Mouse (Mus musculus) left cerebral cortex, postnatal 14 days (tissue): ENCODE measurements around the gene Pknox2. TPM values are rescaled to one million over a fixed set of nuclear protein-coding genes. Genes with fewer than 3 reads are reported as not detected.

Experiments used
- DNase-seq, 2 experiments: peaks; one replicate each; pipeline ENCODE4 v3.0.0; 2021 to 2022; ENCODE audit warnings: low spot score in 2 of 2, mixed read lengths in 1 of 2
- intact Hi-C: fragments of 180-260 bp; cut with DNase I; formaldehyde crosslinking; loops from one replicate; pipeline ENCODE4 v1.15.1; 2025
- total RNA-seq, 2 experiments: library from RNA; stranded (reverse); gene quantifications; 2 replicates each; pipeline ENCODE4 v1.2.3; 2021

Gene Pknox2
- total RNA-seq, 2 experiments from 2014 or later = 77.8 to 78.8 TPM

- DNase-seq = peak; percentile 96
- intact Hi-C loops = loop anchor here (2.0 to 5.0 kb wide), 4 partner anchors 54 to 262 kb away; no protein-coding TSS in a partner anchor
These were observed 176.6 kb downstream of the Pknox2 start for GRCm38 (mm10) chr9:36970651-36971050.

- DNase-seq = no peak
- intact Hi-C loops = loop anchor here (5.0 kb wide), 1 partner anchor 77 kb away; no protein-coding TSS in a partner anchor
These were observed 178.1 kb downstream of the Pknox2 start for GRCm38 (mm10) chr9:36969131-36969530.

GRCm38 (mm10) chr9:36968713-36969112 is 178.5 kb downstream of the Pknox2 start:
- intact Hi-C loops = loop anchor here (5.0 kb wide), 1 partner anchor 76 kb away; no protein-coding TSS in a partner anchor
- DNase-seq = peak in 1 of 2 experiments; percentile 57

- intact Hi-C loops = loop anchor here (5.0 kb wide), 1 partner anchor 76 kb away; no protein-coding TSS in a partner anchor
- DNase-seq = no peak
These were observed 179.0 kb downstream of the Pknox2 start for GRCm38 (mm10) chr9:36968236-36968635.

GRCm38 (mm10) chr9:36965720-36966119 is 181.5 kb downstream of the Pknox2 start:
- intact Hi-C loops = loop anchor here (5.0 kb wide), 1 partner anchor 73 kb away; no protein-coding TSS in a partner anchor
- DNase-seq = peak; percentile 77 to 84

- DNase-seq = no peak
- intact Hi-C loops = no loop called here
These were observed 183.0 kb downstream of the Pknox2 start for GRCm38 (mm10) chr9:36964230-36964629.

GRCm38 (mm10) chr9:36963512-36963911 is 183.7 kb downstream of the Pknox2 start:
- DNase-seq = no peak
- intact Hi-C loops = no loop called here

- intact Hi-C loops = no loop called here
- DNase-seq = no peak
These were observed 185.3 kb downstream of the Pknox2 start for GRCm38 (mm10) chr9:36961874-36962273.

GRCm38 (mm10) chr9:36961153-36961552 is 186.1 kb downstream of the Pknox2 start:
- no peak for DNase-seq
- intact Hi-C loops = no loop called here

- no peak for DNase-seq
- intact Hi-C loops = no loop called here
These were observed 196.1 kb downstream of the Pknox2 start for GRCm38 (mm10) chr9:36951133-36951484.

GRCm38 (mm10) chr9:36950271-36951132 is 196.7 kb downstream of the Pknox2 start:
- no peak for DNase-seq
- intact Hi-C loops = no loop called here

GRCm38 (mm10) chr9:36948181-36948580 is 199.0 kb downstream of the Pknox2 start:
- intact Hi-C loops = no loop called here
- DNase-seq = no peak

GRCm38 (mm10) chr9:36947056-36947694 is 200.0 kb downstream of the Pknox2 start:
- intact Hi-C loops = no loop called here
- DNase-seq = no peak

GRCm38 (mm10) chr9:36944843-36945242 is 202.4 kb downstream of the Pknox2 start:
- peak; percentile 86 to 94 for DNase-seq
- intact Hi-C loops = no loop called here

GRCm38 (mm10) chr9:36942561-36942960 is 204.6 kb downstream of the Pknox2 start:
- intact Hi-C loops = no loop called here
- no peak for DNase-seq

- intact Hi-C loops = no loop called here
These were observed 205.1 kb downstream of the Pknox2 start for GRCm38 (mm10) chr9:36942131-36942530.

GRCm38 (mm10) chr9:36941565-36941964 is 205.6 kb downstream of the Pknox2 start:
- no peak for DNase-seq
- intact Hi-C loops = no loop called here

More at GRCm38 (mm10) chr9:36942131-36942530, 205.1 kb downstream of the Pknox2 start:
- no peak for DNase-seq

GRCm38 (mm10) chr9:36938601-36939078 is 208.6 kb downstream of the Pknox2 start:
- no peak for DNase-seq
- intact Hi-C loops = no loop called here

- intact Hi-C loops = no loop called here
- peak; percentile 83 to 89 for DNase-seq
These were observed 213.3 kb downstream of the Pknox2 start for GRCm38 (mm10) chr9:36933813-36934493.
